Mouse (Mus musculus): ENCODE results near the gene Ebf3. TPM values are rescaled to one million over a fixed set of nuclear protein-coding genes. Genes with fewer than 3 reads are reported as not detected.

Gene Ebf3
- 11.2 and 12.7 TPM in 2 replicates for polyA plus RNA-seq (2014; fragmentation: Nextera tagmentation; extraction: Ambion mirVana)

GRCm38 (mm10) chr7:137313904-137314691 lies at the start of gene Ebf3:
Gene Ebf3, minus strand, starts transcription at chr7:137314445.
- DNase-seq (ENCODE audit: low spot score, missing footprints) (peak; percentile 98), ATAC-seq (ENCODE audit: low FRiP score) (peak; percentile 76)
- Histone ChIP-seq H3K9me3 (ENCODE audit: control insufficient read depth, low read length) (no peaks in the 10 kb centered on the region), H3K4me3 (ENCODE audit: low read depth, low read length) (peak within 1 kb of the TSS; percentile 74), H3K27me3 (ENCODE audit: control insufficient read depth, insufficient read depth, low read length) (peaks cover 72% of the 10 kb centered on the region), H3K4me1 (ENCODE audit: control insufficient read depth, insufficient read depth, low read length) (peaks cover 52% of the 10 kb centered on the region), H3K27ac (ENCODE audit: low read depth, low read length) (peak within 1 kb of the TSS; percentile 89), H3K4me2 (peak within 1 kb of the TSS; percentile 82), H3K9ac (ENCODE audit: low read length) (peak within 1 kb of the TSS; percentile 85), H3K36me3 (ENCODE audit: control insufficient read depth, insufficient read depth, low read length) (no peaks in the 10 kb centered on the region)
- WGBS, result under 1% methylated on average over 100 of the region's 127 CpGs

- Histone ChIP-seq H3K4me3 (ENCODE audit: low read depth, low read length) (no peak overlapping the region), H3K9me3 (ENCODE audit: control insufficient read depth, low read length) (no peaks in the 10 kb centered on the region), H3K9ac (ENCODE audit: low read length) (no peak overlapping the region), H3K27me3 (ENCODE audit: control insufficient read depth, insufficient read depth, low read length) (no peaks in the 10 kb centered on the region), H3K4me1 (ENCODE audit: control insufficient read depth, insufficient read depth, low read length) (peaks cover 13% of the 10 kb centered on the region), H3K4me2 (no peak overlapping the region), H3K27ac (ENCODE audit: low read depth, low read length) (no peak overlapping the region), H3K36me3 (ENCODE audit: control insufficient read depth, insufficient read depth, low read length) (no peaks in the 10 kb centered on the region)
- 77% methylated on average over 7 of the region's 7 CpGs for WGBS
- no peak for ATAC-seq (ENCODE audit: low FRiP score)
- DNase-seq (ENCODE audit: low spot score, missing footprints), result no peak
Observed at GRCm38 (mm10) chr7:137346860-137347259, 32.6 kb upstream of the Ebf3 start.

- ATAC-seq (ENCODE audit: low FRiP score) (0 out of 2 replicates have a peak, but pooled peaks have one; percentile 40), DNase-seq (ENCODE audit: low spot score, missing footprints) (no peak)
- Histone ChIP-seq H3K4me2 (no peak overlapping the region), H3K27me3 (ENCODE audit: control insufficient read depth, insufficient read depth, low read length) (no peaks in the 10 kb centered on the region), H3K9me3 (ENCODE audit: control insufficient read depth, low read length) (no peaks in the 10 kb centered on the region), H3K4me1 (ENCODE audit: control insufficient read depth, insufficient read depth, low read length) (peaks cover 13% of the 10 kb centered on the region), H3K36me3 (ENCODE audit: control insufficient read depth, insufficient read depth, low read length) (no peaks in the 10 kb centered on the region), H3K9ac (ENCODE audit: low read length) (no peak overlapping the region), H3K4me3 (ENCODE audit: low read depth, low read length) (no peak overlapping the region), H3K27ac (ENCODE audit: low read depth, low read length) (no peak overlapping the region)
- WGBS, result 44% methylated on average over 10 of the region's 10 CpGs
Observed at GRCm38 (mm10) chr7:137346068-137346467, 31.8 kb upstream of the Ebf3 start.

- H3K4me1 ChIP-seq (ENCODE audit: control insufficient read depth, insufficient read depth, low read length), result no peaks in the 10 kb centered on the region
- 86% methylated on average over 2 of the region's 2 CpGs for WGBS
- no peaks in the 10 kb centered on the region for H3K9me3 ChIP-seq (ENCODE audit: control insufficient read depth, low read length)
Observed at GRCm38 (mm10) chr7:137333951-137334350, 19.7 kb upstream of the Ebf3 start.

GRCm38 (mm10) chr7:137322926-137323325 lies 8.7 kb upstream of the Ebf3 start:
- ATAC-seq (ENCODE audit: low FRiP score), result peak; percentile 10; the same call in 1 of the 2 replicates
- Histone ChIP-seq H3K4me3 (ENCODE audit: low read depth, low read length) (peak overlapping the region; percentile 40), H3K27ac (ENCODE audit: low read depth, low read length) (no peak overlapping the region), H3K4me2 (peak overlapping the region; percentile 57), H3K9ac (ENCODE audit: low read length) (peak overlapping the region; percentile 49; the same call in 1 of the 2 replicates), H3K9me3 (ENCODE audit: control insufficient read depth, low read length) (no peaks in the 10 kb centered on the region), H3K27me3 (ENCODE audit: control insufficient read depth, insufficient read depth, low read length) (peaks cover 75% of the 10 kb centered on the region), H3K36me3 (ENCODE audit: control insufficient read depth, insufficient read depth, low read length) (no peaks in the 10 kb centered on the region), H3K4me1 (ENCODE audit: control insufficient read depth, insufficient read depth, low read length) (peaks cover 28% of the 10 kb centered on the region)
- WGBS, result under 1% methylated on average over 21 of the region's 21 CpGs
- DNase-seq (ENCODE audit: low spot score, missing footprints), result peak; percentile 90

More at GRCm38 (mm10) chr7:137333951-137334350, 19.7 kb upstream of the Ebf3 start:
- no peak overlapping the region for H3K4me2 ChIP-seq
- H3K27ac ChIP-seq (ENCODE audit: low read depth, low read length), result no peak overlapping the region
- H3K9ac ChIP-seq (ENCODE audit: low read length), result no peak overlapping the region
- no peak for ATAC-seq (ENCODE audit: low FRiP score)
- no peak overlapping the region for H3K4me3 ChIP-seq (ENCODE audit: low read depth, low read length)
- no peaks in the 10 kb centered on the region for H3K27me3 ChIP-seq (ENCODE audit: control insufficient read depth, insufficient read depth, low read length)
- DNase-seq (ENCODE audit: low spot score, missing footprints), result no peak
- H3K36me3 ChIP-seq (ENCODE audit: control insufficient read depth, insufficient read depth, low read length), result no peaks in the 10 kb centered on the region

- WGBS, result under 1% methylated on average over 71 of the region's 72 CpGs
- peak; percentile 94 for DNase-seq (ENCODE audit: low spot score, missing footprints)
- Histone ChIP-seq H3K27me3 (ENCODE audit: control insufficient read depth, insufficient read depth, low read length) (peaks cover 82% of the 10 kb centered on the region), H3K4me2 (peak overlapping the region; percentile 57), H3K4me3 (ENCODE audit: low read depth, low read length) (peak overlapping the region; percentile 40), H3K9ac (ENCODE audit: low read length) (peak overlapping the region; percentile 49; the same call in 1 of the 2 replicates), H3K4me1 (ENCODE audit: control insufficient read depth, insufficient read depth, low read length) (peaks cover 35% of the 10 kb centered on the region), H3K36me3 (ENCODE audit: control insufficient read depth, insufficient read depth, low read length) (no peaks in the 10 kb centered on the region), H3K27ac (ENCODE audit: low read depth, low read length) (no peak overlapping the region), H3K9me3 (ENCODE audit: control insufficient read depth, low read length) (no peaks in the 10 kb centered on the region)
- peak; percentile 4; the same call in 1 of the 2 replicates for ATAC-seq (ENCODE audit: low FRiP score)
Observed at GRCm38 (mm10) chr7:137321961-137322784, 7.9 kb upstream of the Ebf3 start.

GRCm38 (mm10) chr7:137321141-137321813 lies 7.0 kb upstream of the Ebf3 start:
- Histone ChIP-seq H3K9ac (ENCODE audit: low read length) (peak overlapping the region; percentile 30), H3K27ac (ENCODE audit: low read depth, low read length) (no peak overlapping the region), H3K9me3 (ENCODE audit: control insufficient read depth, low read length) (no peaks in the 10 kb centered on the region), H3K27me3 (ENCODE audit: control insufficient read depth, insufficient read depth, low read length) (peaks cover 88% of the 10 kb centered on the region), H3K4me1 (ENCODE audit: control insufficient read depth, insufficient read depth, low read length) (peaks cover 42% of the 10 kb centered on the region), H3K4me3 (ENCODE audit: low read depth, low read length) (peak overlapping the region; percentile 40), H3K4me2 (peak overlapping the region; percentile 57), H3K36me3 (ENCODE audit: control insufficient read depth, insufficient read depth, low read length) (no peaks in the 10 kb centered on the region)
- DNase-seq (ENCODE audit: low spot score, missing footprints) (peak; percentile 97), ATAC-seq (ENCODE audit: low FRiP score) (peak; percentile 49)
- WGBS, result under 1% methylated on average over 52 of the region's 52 CpGs

GRCm38 (mm10) chr7:137320320-137320719 lies 6.1 kb upstream of the Ebf3 start:
- peak overlapping the region; percentile 9; the same call in 1 of the 2 replicates for H3K9ac ChIP-seq (ENCODE audit: low read length)
- H3K4me2 ChIP-seq, result peak overlapping the region; percentile 57

More at GRCm38 (mm10) chr7:137320320-137320719, 6.1 kb upstream of the Ebf3 start:
- no peak overlapping the region for H3K27ac ChIP-seq (ENCODE audit: low read depth, low read length)
- peaks cover 48% of the 10 kb centered on the region for H3K4me1 ChIP-seq (ENCODE audit: control insufficient read depth, insufficient read depth, low read length)
- 2% methylated on average over 11 of the region's 11 CpGs for WGBS
- DNase-seq (ENCODE audit: low spot score, missing footprints), result peak; percentile 96
- no peaks in the 10 kb centered on the region for H3K36me3 ChIP-seq (ENCODE audit: control insufficient read depth, insufficient read depth, low read length)
- no peak overlapping the region for H3K4me3 ChIP-seq (ENCODE audit: low read depth, low read length)
- peaks cover 97% of the 10 kb centered on the region for H3K27me3 ChIP-seq (ENCODE audit: control insufficient read depth, insufficient read depth, low read length)
- no peak for ATAC-seq (ENCODE audit: low FRiP score)
- H3K9me3 ChIP-seq (ENCODE audit: control insufficient read depth, low read length), result no peaks in the 10 kb centered on the region

All from midbrain, embryonic 11.5 days (tissue).